Mouse (Mus musculus) cortical plate, adult 2 months (tissue): ENCODE data around the gene Parva.

Experiments used
- CTCF ChIP-seq: fragments of 200-500 bp; IDR thresholded peaks from 2 replicates; pipeline ENCODE4 v1.5.1; 2011; ENCODE audit warnings: mild to moderate bottlenecking, control low read depth, low read length; ENCODE audit not compliant: insufficient read depth; ENCODE audit errors: extremely low read depth
- POLR2A ChIP-seq: fragments of 200-500 bp; IDR thresholded peaks from 2 replicates; pipeline ENCODE4 v1.6.1; 2011; ENCODE audit warnings: mild to moderate bottlenecking, low read length, control low read depth; ENCODE audit not compliant: insufficient read depth; ENCODE audit errors: extremely low read depth

DNA sequence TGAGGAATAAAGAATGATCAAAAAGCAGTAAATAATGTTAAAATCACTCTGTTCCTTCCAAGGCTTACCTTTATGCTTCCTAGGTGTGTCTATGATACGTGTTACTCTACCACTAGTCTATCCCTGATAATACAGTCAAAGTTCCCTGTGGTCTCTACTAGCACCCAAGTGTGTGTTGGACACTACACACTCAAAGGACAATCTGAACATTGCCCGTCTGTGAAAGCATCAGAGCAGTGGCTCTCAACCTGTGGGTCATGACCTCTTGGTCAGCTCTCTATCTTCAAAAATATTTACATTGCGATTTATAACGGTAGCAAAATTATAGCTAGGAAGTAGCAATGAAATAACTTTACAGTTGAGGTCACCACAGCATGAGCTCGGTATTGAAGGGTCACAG is 39.4 kb upstream of the Parva start:
- TF ChIP-seq CTCF (no peak), POLR2A (no peak)
